Mouse (Mus musculus): ENCODE data around the gene Lrrn4. TPM values are rescaled to one million over a fixed set of nuclear protein-coding genes. Genes with fewer than 3 reads are reported as not detected.

Gene Lrrn4
- 0.21 TPM for total RNA-seq (2023)

DNA sequence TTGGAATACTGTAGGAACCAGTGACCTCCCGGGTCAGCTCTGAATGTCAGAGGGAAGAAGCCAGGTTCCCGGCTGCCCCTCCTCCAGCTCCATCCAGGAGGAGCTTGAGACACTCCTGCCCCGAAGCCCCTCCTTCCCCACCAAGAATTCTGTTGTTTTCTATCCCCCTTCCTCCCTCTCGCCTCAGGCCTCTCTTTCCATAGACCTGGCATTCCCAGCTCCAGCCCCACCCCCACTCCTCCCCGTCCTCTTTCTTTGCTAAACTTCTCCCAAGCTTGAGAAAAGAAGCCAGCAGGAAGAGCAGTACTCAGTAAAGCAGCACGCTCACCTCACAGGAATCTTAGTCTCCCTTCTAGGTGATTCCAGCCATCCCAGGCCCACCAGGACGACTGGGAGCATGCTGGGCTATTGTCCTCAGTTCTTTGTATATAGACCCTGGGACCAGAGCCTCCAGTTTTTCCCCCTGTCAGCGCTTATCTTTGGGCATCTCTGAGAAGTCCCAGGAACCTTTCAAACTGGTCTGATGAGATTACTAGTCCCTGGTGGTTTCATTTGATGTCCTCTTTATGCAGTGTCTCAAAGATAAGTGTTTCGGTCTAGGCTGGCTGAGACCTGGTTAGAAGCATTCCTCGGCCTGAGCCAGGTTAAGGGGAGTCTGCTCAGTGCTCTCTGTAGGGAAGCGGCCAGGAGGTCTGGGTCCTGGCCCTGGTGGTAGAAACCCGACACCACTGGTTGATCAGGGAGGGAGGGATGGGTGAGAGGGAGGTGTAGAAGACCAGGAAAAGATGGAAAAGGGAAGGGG lies at the start of gene Lrrn4:
Gene Lrrn4, minus strand, starts transcription at position 48 of the 802 bp plus-strand sequence.

DNA sequence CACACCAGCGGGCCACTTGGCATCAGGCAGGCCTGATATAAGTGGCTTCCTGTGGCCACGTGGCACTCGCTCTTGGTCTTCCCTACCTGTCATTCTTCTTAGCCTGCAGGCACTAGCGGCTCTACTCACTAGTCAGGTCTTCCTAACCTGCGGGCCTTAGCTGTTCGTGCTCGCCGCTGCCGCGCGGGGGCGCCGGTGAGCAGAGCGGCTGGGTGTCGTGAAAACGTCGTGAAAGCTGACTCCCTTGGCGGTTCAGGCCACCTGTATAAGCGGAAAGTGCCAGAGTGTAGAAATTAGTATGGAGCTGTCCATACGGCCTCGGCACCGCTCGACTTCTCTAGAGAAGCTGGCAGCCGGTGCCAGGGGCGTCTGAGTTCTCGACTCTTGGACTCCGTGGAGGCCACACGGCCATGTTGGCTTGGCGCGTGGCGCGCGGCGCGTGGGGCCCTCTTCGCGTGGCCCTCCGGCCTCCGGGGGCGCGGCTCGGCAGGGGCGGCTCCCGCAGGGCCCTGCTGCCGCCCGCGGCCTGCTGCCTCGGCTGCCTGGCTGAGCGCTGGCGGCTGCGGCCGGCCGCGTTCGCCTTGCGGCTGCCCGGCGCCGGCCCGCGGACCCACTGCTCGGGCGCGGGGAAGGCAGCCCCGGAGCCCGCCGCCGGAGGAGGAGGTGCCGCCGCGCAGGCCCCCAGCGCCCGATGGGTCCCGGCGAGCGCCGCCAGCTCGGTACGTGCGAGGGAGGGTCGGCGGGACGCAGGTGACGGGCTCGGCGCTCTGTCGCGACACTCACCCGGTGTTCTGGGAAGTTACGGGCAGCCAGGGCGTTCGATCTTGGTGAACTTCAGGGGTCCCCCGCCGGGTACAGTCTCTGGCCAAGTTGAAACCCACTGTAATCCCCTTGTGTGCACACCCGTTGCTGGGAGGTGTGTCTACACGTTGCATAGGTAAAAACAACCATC lies 34.0 kb downstream of the Lrrn4 start, which contains the start of gene Crls1:
Gene Crls1, plus strand, starts transcription at position 260 of the 952 bp plus-strand sequence.

Other genes with a start within 250 kb of the Lrrn4 start
- 25.4 TPM for gene Shld1, start 194.0 kb downstream of the Lrrn4 start, total RNA-seq (2023)
- gene Chgb, start 99.6 kb downstream of the Lrrn4 start, total RNA-seq (2023), result not detected
- gene Trmt6, start 64.8 kb downstream of the Lrrn4 start, total RNA-seq (2023), result 33.2 TPM
- gene Mcm8, start 64.8 kb downstream of the Lrrn4 start, total RNA-seq (2023), result 2.9 TPM
- 8.6 TPM for gene Crls1, start 34.2 kb downstream of the Lrrn4 start, total RNA-seq (2023)
- gene Fermt1, start 65.0 kb upstream of the Lrrn4 start, total RNA-seq (2023), result not detected

Data from CD4-positive naive resting alpha-beta T cell, adult 76 days (primary cell).